Comparison of ENCODE assay signal across 19 mouse cellular contexts in genomic region chr11:20882756-20883155, GRCm38 (mm10). TPM values are rescaled to one million over a fixed set of nuclear protein-coding genes. Genes with fewer than 3 reads are reported as not detected.
DNase-seq lines count a peak whose midpoint lies in the region; ATAC-seq and TF ChIP-seq lines count a peak whose summit lies in the region.
"Had no signal": no experiment of that assay in that cellular context is flagged by ENCODE, and none has a peak within 500 bp of the region (broad histone marks: within the 10 kb centered on the region; RNA-seq: fewer than 3 reads in every experiment).

No protein-coding gene starts in this region.

- TF ChIP-seq CTCF in midbrain, postnatal 0 days (IDR thresholded peaks at IDR 0.05) = no peak
- TF ChIP-seq CTCF in brain, embryonic 14.5 days (IDR thresholded peaks at IDR 0.05; ENCODE audit: borderline replicate concordance, extremely low read depth, insufficient read depth, insufficient read length) = no peak

- no peak for DNase-seq in midbrain, postnatal 0 days (ENCODE audit: low spot score)
- DNase-seq in Muller cell, postnatal 12 days (ENCODE audit: inconsistent ontology term) = peak; percentile 66
- DNase-seq in brain, embryonic 14.5 days (ENCODE audit: low read depth) = peak; percentile 35
- DNase-seq in layer of hippocampus, postnatal 25 days (ENCODE audit: extremely low spot score in 1 of 2, low spot score in 1 of 2) = no peak
- no peak for DNase-seq in ovary, postnatal 14 days (ENCODE audit: low spot score)
- DNase-seq: adrenal gland, postnatal 14 days; cerebellum, adult 2 months; cerebellum, postnatal 10 days; embryo, embryonic 11 days; gastrocnemius, postnatal 25 days had no signal

- H3K9me3 ChIP-seq in midbrain, postnatal 0 days (ENCODE audit: low read length) = no peaks in the 10 kb centered on the region
- no peaks in the 10 kb centered on the region for H3K9me3 ChIP-seq in midbrain, embryonic 16.5 days (replicated peaks; ENCODE audit: control insufficient read depth, low read length, poor library complexity, severe bottlenecking)
- H3K9me3 ChIP-seq: embryonic facial prominence, embryonic 15.5 days; heart, embryonic 12.5 days; hindbrain, embryonic 10.5 days had no signal

- no peak overlapping the region for H3K4me2 ChIP-seq in midbrain, postnatal 0 days (ENCODE audit: low read depth, low read length, poor library complexity, severe bottlenecking)
- H3K4me2 ChIP-seq in midbrain, embryonic 16.5 days (ENCODE audit: low read length) = no peak overlapping the region
- H3K4me2 ChIP-seq: embryonic facial prominence, embryonic 15.5 days; heart, embryonic 12.5 days; hindbrain, embryonic 14.5 days had no signal

- TF ChIP-seq POLR2A in brain, embryonic 14.5 days (IDR thresholded peaks at IDR 0.05; ENCODE audit: borderline replicate concordance, extremely low read depth, insufficient read depth, insufficient read length, poor library complexity, severe bottlenecking) = no peak

- no peak overlapping the region for H3K9ac ChIP-seq in midbrain, postnatal 0 days (replicated peaks; ENCODE audit: low read length, poor library complexity, severe bottlenecking)
- no peak overlapping the region for H3K9ac ChIP-seq in midbrain, embryonic 16.5 days (ENCODE audit: low read depth, low read length)
- H3K9ac ChIP-seq: embryonic facial prominence, embryonic 15.5 days; heart, embryonic 12.5 days; hindbrain, embryonic 14.5 days had no signal

- no peaks in the 10 kb centered on the region for H3K4me1 ChIP-seq in midbrain, postnatal 0 days (ENCODE audit: insufficient read depth, low read length)
- no peaks in the 10 kb centered on the region for H3K4me1 ChIP-seq in midbrain, embryonic 16.5 days (ENCODE audit: control insufficient read depth, insufficient read depth, low read length)

- peak; percentile 22; the same call in 1 of the 2 replicates for ATAC-seq in midbrain, postnatal 0 days (ENCODE audit: low FRiP score)
- ATAC-seq in midbrain, embryonic 16.5 days = no peak
- no peak for ATAC-seq in activated CD4-positive, CD25-positive, alpha-beta regulatory T cell, adult 4 months
- ATAC-seq: forebrain, embryonic 16.5 days; intestine, embryonic 16.5 days had no signal

- no peaks in the 10 kb centered on the region for H3K36me3 ChIP-seq in midbrain, postnatal 0 days (ENCODE audit: insufficient read depth, low read length)
- H3K36me3 ChIP-seq in midbrain, embryonic 16.5 days (ENCODE audit: control insufficient read depth, insufficient read depth, low read length) = no peaks in the 10 kb centered on the region
- H3K36me3 ChIP-seq: embryonic facial prominence, embryonic 15.5 days; heart, embryonic 12.5 days; hindbrain, embryonic 10.5 days had no signal

- no peak overlapping the region for H3K27ac ChIP-seq in midbrain, postnatal 0 days (ENCODE audit: low read depth, low read length)
- H3K27ac ChIP-seq in midbrain, embryonic 16.5 days (ENCODE audit: low read length) = no peak overlapping the region
- H3K27ac ChIP-seq: embryonic facial prominence, embryonic 15.5 days; hindbrain, embryonic 10.5 days; hindbrain, embryonic 14.5 days had no signal

- no peak overlapping the region for H3K4me3 ChIP-seq in midbrain, postnatal 0 days (ENCODE audit: low read depth, low read length)
- H3K4me3 ChIP-seq in midbrain, embryonic 16.5 days (ENCODE audit: low read depth, low read length) = no peak overlapping the region
- H3K4me3 ChIP-seq: embryonic facial prominence, embryonic 15.5 days; erythroblast, embryonic 14.5 days; heart, embryonic 12.5 days; hindbrain, embryonic 10.5 days had no signal

- no peaks in the 10 kb centered on the region for H3K27me3 ChIP-seq in midbrain, postnatal 0 days (ENCODE audit: insufficient read depth, low read length)
- H3K27me3 ChIP-seq in midbrain, embryonic 16.5 days (ENCODE audit: control insufficient read depth, insufficient read depth, low read depth, low read length) = no peaks in the 10 kb centered on the region
- H3K27me3 ChIP-seq: heart, embryonic 12.5 days had no signal

- 17% methylated on average over 1 of the region's 1 CpGs for WGBS in midbrain, postnatal 0 days
- WGBS in midbrain, embryonic 16.5 days = 3% methylated on average over 1 of the region's 1 CpGs

RNA-seq across cellular contexts. Expression of gene Lgalsl, which starts 51.9 kb away (rescaled TPM):
- 94.5 and 106 TPM in 2 replicates for total RNA-seq in midbrain, postnatal 0 days (2014; rRNA removed)
- polyA plus RNA-seq in midbrain, postnatal 0 days (2015; fragmentation: Nextera tagmentation; extraction: Ambion mirVana) = 82.9 and 83.1 TPM in 2 replicates
- 92.2 and 99.1 TPM in 2 replicates for polyA plus RNA-seq in midbrain, embryonic 16.5 days (2015; fragmentation: Nextera tagmentation; extraction: Ambion mirVana)
- 32.4 and 36.4 TPM in 2 replicates for polyA plus RNA-seq in brain, embryonic 14.5 days (2012; rRNA removed)
- 10 to 100 TPM; 70.7 to 80.6 TPM for total RNA-seq in layer of hippocampus, postnatal 25 days (2021)
- 10 to 100 TPM; 11.9 to 18.5 TPM for polyA plus RNA-seq in activated CD4-positive, CD25-positive, alpha-beta regulatory T cell, adult 4 months (2017; shearing (Covaris generic))

Comparison
In these comparisons a context has a peak if more than half of its experiments do, and no peak if none do; other contexts are left out.
1. DNase-seq: peak in Muller cell, postnatal 12 days (single experiment) and brain, embryonic 14.5 days (single experiment); none in midbrain, postnatal 0 days (single experiment), layer of hippocampus, postnatal 25 days (0 of 2) and ovary, postnatal 14 days (single experiment).